Mouse (Mus musculus) C2C12 (cell line): Measurements from ENCODE around the gene Cenph.

Experiments
- CEBPB ChIP-seq: IDR thresholded peaks from one replicate; pipeline ENCODE4 v1.6.1; 2011; ENCODE audit warnings: low read depth, mild to moderate bottlenecking, control low read depth, moderate library complexity
- CTCF ChIP-seq: IDR thresholded peaks from one replicate; pipeline ENCODE4 v1.5.1; 2011; ENCODE audit not compliant: control insufficient read depth, insufficient read depth, insufficient read length
- MAX ChIP-seq: IDR thresholded peaks from one replicate; pipeline ENCODE4 v1.6.1; 2011; ENCODE audit warnings: mild to moderate bottlenecking, control low read depth
- MYOD1 ChIP-seq: IDR thresholded peaks from one replicate; pipeline ENCODE4 v1.6.1; 2011; ENCODE audit warnings: low read depth; ENCODE audit not compliant: control insufficient read depth, insufficient read length
- MYOG ChIP-seq: IDR thresholded peaks from one replicate; pipeline ENCODE4 v1.6.1; 2011; ENCODE audit not compliant: control insufficient read depth, insufficient read length; ENCODE audit errors: extremely low read depth
- USF1 ChIP-seq: IDR thresholded peaks from one replicate; pipeline ENCODE4 v1.6.1; 2011; ENCODE audit warnings: low read depth, mild to moderate bottlenecking, control low read depth, moderate library complexity

DNA sequence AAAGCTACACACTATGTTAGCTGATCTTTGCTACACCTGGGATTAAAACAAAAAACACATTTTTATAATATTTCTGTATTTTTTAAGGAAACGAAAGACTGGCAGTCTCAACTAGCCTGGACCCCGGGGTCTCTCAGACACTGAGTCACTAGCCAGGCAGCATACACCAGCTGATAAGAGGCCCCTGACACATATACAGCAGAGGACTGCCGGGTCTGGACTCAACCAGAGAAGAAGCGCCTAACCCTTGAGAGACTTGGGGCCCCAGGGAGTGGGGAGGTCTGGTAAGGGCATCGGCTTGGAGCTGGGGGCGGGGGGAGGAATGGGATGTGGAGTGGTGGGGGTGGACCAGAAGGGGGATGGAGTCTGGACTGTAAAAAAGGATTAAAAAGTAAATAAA lies 22.7 kb downstream of the Cenph start:
- no peak for TF ChIP-seq CTCF
- no peak for TF ChIP-seq USF1
- TF ChIP-seq MYOG = no peak
- TF ChIP-seq MAX = no peak
- no peak for TF ChIP-seq MYOD1
- no peak for TF ChIP-seq CEBPB
